Mouse (Mus musculus) heart, embryonic 11.5 days (tissue): ENCODE data around the gene Nxpe4. TPM values are rescaled to one million over a fixed set of nuclear protein-coding genes. Genes with fewer than 3 reads are reported as not detected.

ENCODE experiments used
- ATAC-seq: fragments of 200-750 bp; cut with Nextera tagmentation; replicated peaks from 2 replicates; pipeline ENCODE4 v1.8.0; 2017; ENCODE audit warnings: moderate library complexity; ENCODE audit not compliant: insufficient number of reproducible peaks, low FRiP score, low TSS enrichment
- H3K27ac ChIP-seq: fragments of 300-500 bp; sonication (generic); 2 replicates; pipeline ENCODE4 v1.5.1; 2014; ENCODE audit warnings: mild to moderate bottlenecking, low read depth, low read length
- H3K27me3 ChIP-seq: fragments of 300-500 bp; sonication (generic); 2 replicates; pipeline ENCODE4 v1.6.1; 2014; ENCODE audit warnings: mild to moderate bottlenecking, low read length, mixed read lengths; ENCODE audit not compliant: control insufficient read depth, insufficient read depth
- H3K36me3 ChIP-seq: fragments of 300-500 bp; sonication (generic); 2 replicates; pipeline ENCODE4 v1.6.1; 2014; ENCODE audit warnings: mild to moderate bottlenecking, low read length, moderate library complexity, mixed read lengths; ENCODE audit not compliant: control insufficient read depth, insufficient read depth
- H3K4me1 ChIP-seq: fragments of 300-500 bp; sonication (generic); 2 replicates; pipeline ENCODE4 v1.6.1; 2014; ENCODE audit warnings: low read length; ENCODE audit not compliant: control insufficient read depth, insufficient read depth
- H3K4me2 ChIP-seq: fragments of 300-500 bp; sonication (generic); 2 replicates; pipeline ENCODE4 v1.6.1; 2014; ENCODE audit warnings: mild to moderate bottlenecking, moderate library complexity
- H3K4me3 ChIP-seq: fragments of 300-500 bp; sonication (generic); 2 replicates; pipeline ENCODE4 v1.5.1; 2014; ENCODE audit warnings: low read depth, low read length
- H3K9ac ChIP-seq: fragments of 300-500 bp; sonication (generic); 2 replicates; pipeline ENCODE4 v1.6.1; 2014; ENCODE audit warnings: mild to moderate bottlenecking, low read depth, low read length, moderate library complexity
- H3K9me3 ChIP-seq: fragments of 300-500 bp; sonication (generic); replicated peaks from 2 replicates; pipeline ENCODE4 v1.6.1; 2016; ENCODE audit warnings: low read length; ENCODE audit not compliant: control insufficient read depth
- WGBS: fragments of 180-500 bp; shearing (Covaris S2); extraction: QIAGEN DNeasy Blood & Tissue Kit; methylation state at CpG from one replicate; pipeline ENCODE4 v1.1.7; 2014; ENCODE audit not compliant: insufficient replicate concordance; 5-methylcytosine and 5-hydroxymethylcytosine counted together
- polyA plus RNA-seq: library from polyadenylated mRNA; unstranded; fragments of >200 nt; fragmentation: Nextera tagmentation; extraction: Ambion mirVana; gene quantifications from 2 replicates; pipeline ENCODE4 v1.2.1, GENCODE M21; 2014

Gene Nxpe4
- polyA plus RNA-seq, 1 experiment from 2014 or later: 2.6 TPM

DNA sequence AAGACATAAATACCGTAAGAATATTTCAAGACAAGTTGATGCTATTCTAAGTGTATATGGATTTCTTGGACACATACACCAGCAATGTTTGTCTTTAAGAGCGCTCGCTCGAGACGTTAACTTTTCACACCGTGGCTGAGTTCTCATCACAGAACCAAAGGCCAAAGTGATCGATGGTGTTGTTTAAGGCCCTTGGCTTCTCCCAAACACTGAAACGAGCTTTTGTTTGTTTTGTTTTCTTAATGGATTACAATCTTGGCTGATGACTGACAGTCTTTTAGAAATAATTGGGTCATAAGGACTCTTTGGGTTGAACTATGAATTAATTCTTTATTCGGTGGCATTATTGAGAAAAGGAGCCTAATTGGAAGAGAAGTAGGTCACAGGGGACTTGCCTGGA is 183.6 kb downstream of the Nxpe4 start:
- Histone ChIP-seq H3K9ac (no peak overlapping the region), H3K4me1 (no peaks in the 10 kb centered on the region), H3K9me3 (no peaks in the 10 kb centered on the region), H3K36me3 (no peaks in the 10 kb centered on the region), H3K27me3 (no peaks in the 10 kb centered on the region), H3K4me3 (no peak overlapping the region), H3K27ac (no peak overlapping the region), H3K4me2 (no peak overlapping the region)
- no peak for ATAC-seq
- WGBS: 71% methylated on average over 9 of the region's 9 CpGs

DNA sequence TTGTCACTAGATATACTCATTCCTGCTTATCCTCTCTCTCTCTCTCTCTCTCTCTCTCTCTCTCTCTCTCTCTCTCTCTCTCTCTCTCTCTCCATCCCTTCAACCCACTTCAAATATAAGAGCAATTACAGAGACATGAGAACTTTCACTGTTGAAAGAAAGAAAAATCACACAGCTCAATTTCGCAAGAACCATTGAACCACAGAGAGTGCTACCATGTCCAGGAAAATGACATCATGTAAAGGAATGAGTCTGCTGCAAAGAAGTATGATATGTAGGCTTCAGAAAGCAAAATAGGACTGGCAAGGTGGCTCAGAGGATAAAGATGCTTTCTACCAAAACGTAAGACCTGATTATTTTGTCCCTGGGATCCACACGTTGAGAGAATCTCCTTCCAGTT is 184.0 kb downstream of the Nxpe4 start:
- H3K4me2 ChIP-seq: no peak overlapping the region

DNA sequence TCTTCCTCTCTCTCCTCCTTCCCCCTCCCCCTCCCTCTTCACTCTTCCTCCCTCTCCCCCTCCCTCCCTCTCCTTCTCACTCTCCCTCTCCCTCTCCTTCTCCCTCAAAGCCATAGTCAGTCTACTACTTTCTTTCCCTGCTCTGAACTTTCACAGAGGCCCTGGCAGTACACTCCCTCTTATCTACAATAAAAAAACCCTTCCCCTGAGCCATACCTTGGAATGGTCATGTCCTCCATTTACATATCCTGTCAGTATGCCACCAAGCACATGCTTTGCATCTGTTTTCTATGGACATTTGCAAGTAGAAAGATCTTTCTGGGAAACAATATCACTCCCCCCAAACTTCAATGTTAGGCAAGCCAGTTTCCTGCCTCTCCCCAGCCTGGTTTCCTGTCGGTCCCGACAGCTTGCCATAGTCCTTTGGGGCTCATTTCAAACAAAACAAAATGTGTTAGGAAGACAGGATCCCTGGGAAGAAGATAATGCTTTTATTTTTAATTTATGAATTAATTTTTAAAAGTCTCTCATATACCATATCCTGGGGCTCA is 191.4 kb downstream of the Nxpe4 start, which contains the start of gene Nxpe2:
Gene Nxpe2, minus strand, starts transcription at position 307 of the 551 bp plus-strand sequence.
- peak within 1 kb of the TSS; percentile 50; the same call in 1 of the 2 replicates for H3K27ac ChIP-seq
- 45% methylated on average over 2 of the region's 2 CpGs for WGBS
- H3K27me3 ChIP-seq: no peaks in the 10 kb centered on the region

More for the DNA sequence above, 184.0 kb downstream of the Nxpe4 start:
- no peak overlapping the region for H3K9ac ChIP-seq
- 79% methylated on average over 3 of the region's 3 CpGs for WGBS
- H3K9me3 ChIP-seq: no peaks in the 10 kb centered on the region
- H3K4me3 ChIP-seq: no peak overlapping the region
- H3K4me1 ChIP-seq: no peaks in the 10 kb centered on the region
- H3K36me3 ChIP-seq: no peaks in the 10 kb centered on the region
- no peak for ATAC-seq
- H3K27me3 ChIP-seq: no peaks in the 10 kb centered on the region
- H3K27ac ChIP-seq: no peak overlapping the region

DNA sequence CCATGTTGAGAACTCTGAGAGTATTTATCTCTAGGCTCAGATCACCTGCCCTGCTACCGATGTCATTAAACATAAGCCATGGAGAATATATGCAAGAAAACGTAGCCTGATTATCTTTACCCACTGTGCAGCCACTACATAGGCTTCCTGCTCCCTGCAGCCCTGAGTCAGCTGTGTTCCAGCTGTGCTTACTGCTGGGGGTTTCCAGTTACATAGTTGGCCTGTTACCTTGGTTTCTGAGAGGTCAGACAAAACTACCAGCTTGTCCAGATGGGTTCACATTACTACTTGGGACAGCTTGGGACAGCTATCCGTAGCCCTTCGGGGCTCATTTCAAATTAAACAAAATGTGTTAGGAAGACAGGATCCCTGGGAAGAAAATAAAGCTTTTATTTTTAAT is 192.3 kb downstream of the Nxpe4 start:
- no peaks in the 10 kb centered on the region for H3K9me3 ChIP-seq
- ATAC-seq: no peak
- no peaks in the 10 kb centered on the region for H3K4me1 ChIP-seq
- no peak overlapping the region for H3K27ac ChIP-seq
- no peaks in the 10 kb centered on the region for H3K36me3 ChIP-seq
- WGBS: 73% methylated on average over 4 of the region's 4 CpGs
- no peak overlapping the region for H3K9ac ChIP-seq
- no peak overlapping the region for H3K4me3 ChIP-seq
- no peak overlapping the region for H3K4me2 ChIP-seq
- no peaks in the 10 kb centered on the region for H3K27me3 ChIP-seq

More for the DNA sequence above, 191.4 kb downstream of the Nxpe4 start, which contains the start of gene Nxpe2:
- no peak within 1 kb of the TSS for H3K9ac ChIP-seq
- ATAC-seq: no peak
- no peaks in the 10 kb centered on the region for H3K9me3 ChIP-seq
- H3K4me3 ChIP-seq: no peak within 1 kb of the TSS
- no peak within 1 kb of the TSS for H3K4me2 ChIP-seq
- no peaks in the 10 kb centered on the region for H3K36me3 ChIP-seq
- H3K4me1 ChIP-seq: no peaks in the 10 kb centered on the region

DNA sequence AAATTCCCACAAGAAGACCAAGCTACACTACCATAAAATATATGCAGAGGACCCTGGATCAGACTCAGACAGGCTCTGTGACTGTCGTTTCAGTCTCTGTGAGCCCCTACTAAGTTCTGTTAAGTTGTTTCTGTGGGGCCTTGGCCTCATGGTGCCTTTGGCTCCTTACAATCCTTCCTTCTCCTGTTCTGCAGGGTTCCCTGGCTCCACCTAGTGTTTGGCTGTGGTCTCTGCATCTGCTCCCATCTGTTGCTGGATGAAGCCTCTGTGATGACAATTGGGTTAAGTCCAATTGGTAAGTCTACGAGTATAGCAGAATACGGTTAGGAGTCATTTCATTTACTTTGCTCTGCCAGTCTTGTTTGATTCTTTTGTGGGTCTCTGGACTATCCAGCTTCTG is 193.0 kb downstream of the Nxpe4 start:
- H3K27ac ChIP-seq: no peak overlapping the region
- WGBS: 41% methylated on average over 3 of the region's 3 CpGs
- no peaks in the 10 kb centered on the region for H3K4me1 ChIP-seq
- H3K4me3 ChIP-seq: no peak overlapping the region
- H3K36me3 ChIP-seq: no peaks in the 10 kb centered on the region
- H3K9me3 ChIP-seq: no peaks in the 10 kb centered on the region
- no peaks in the 10 kb centered on the region for H3K27me3 ChIP-seq
- no peak for ATAC-seq
- no peak overlapping the region for H3K4me2 ChIP-seq
- no peak overlapping the region for H3K9ac ChIP-seq

DNA sequence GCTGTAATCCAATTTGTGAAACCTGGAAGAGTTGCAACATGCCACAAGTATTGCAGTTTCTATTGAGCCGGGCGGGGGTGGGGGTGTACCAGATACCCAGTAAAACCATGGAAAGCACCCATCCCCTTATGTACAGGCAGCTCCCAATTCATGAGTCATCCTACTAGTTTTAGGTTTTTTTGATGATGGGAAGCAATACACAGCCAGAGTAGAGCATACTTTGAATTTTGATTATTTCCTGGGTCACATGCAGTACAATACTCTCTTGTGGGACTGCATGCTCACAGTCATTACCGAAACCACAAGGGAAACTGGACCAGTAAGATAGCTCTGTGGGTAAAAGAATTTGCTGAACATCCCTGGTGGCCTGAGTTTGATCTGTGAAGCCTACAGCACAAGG is 195.3 kb downstream of the Nxpe4 start:
- 88% methylated on average over 3 of the region's 3 CpGs for WGBS
- Histone ChIP-seq H3K27ac (no peak overlapping the region), H3K9ac (no peak overlapping the region), H3K4me2 (no peak overlapping the region), H3K9me3 (no peaks in the 10 kb centered on the region), H3K4me1 (peaks cover 3% of the 10 kb centered on the region; the same call in 1 of the 2 replicates), H3K27me3 (no peaks in the 10 kb centered on the region), H3K4me3 (no peak overlapping the region), H3K36me3 (no peaks in the 10 kb centered on the region)
- no peak for ATAC-seq

DNA sequence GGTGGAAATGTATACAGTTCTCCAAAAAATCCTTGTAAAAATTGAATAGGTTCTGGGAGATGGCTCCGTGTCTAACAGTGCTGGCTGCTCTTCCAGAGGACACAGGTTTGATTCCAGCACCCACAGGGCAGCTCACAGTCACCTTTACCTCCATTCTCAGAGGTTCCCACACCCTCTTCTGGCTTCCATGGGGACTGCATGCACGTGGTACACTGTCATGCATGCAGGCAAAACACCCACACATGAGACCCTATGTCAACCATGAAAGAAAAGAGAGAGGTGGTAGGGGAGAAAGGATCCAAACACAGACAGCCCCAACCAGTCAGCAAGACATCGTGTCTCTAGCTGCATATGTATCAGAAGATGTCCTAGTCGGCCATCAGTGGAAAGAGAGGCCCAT is 199.0 kb downstream of the Nxpe4 start:
- no peak overlapping the region for H3K4me2 ChIP-seq
- no peaks in the 10 kb centered on the region for H3K36me3 ChIP-seq
- 71% methylated on average over 4 of the region's 4 CpGs for WGBS
- H3K27ac ChIP-seq: no peak overlapping the region
- no peaks in the 10 kb centered on the region for H3K9me3 ChIP-seq
- H3K27me3 ChIP-seq: no peaks in the 10 kb centered on the region
- H3K9ac ChIP-seq: no peak overlapping the region
- H3K4me1 ChIP-seq: peaks cover 3% of the 10 kb centered on the region; the same call in 1 of the 2 replicates
- H3K4me3 ChIP-seq: no peak overlapping the region
- no peak for ATAC-seq

DNA sequence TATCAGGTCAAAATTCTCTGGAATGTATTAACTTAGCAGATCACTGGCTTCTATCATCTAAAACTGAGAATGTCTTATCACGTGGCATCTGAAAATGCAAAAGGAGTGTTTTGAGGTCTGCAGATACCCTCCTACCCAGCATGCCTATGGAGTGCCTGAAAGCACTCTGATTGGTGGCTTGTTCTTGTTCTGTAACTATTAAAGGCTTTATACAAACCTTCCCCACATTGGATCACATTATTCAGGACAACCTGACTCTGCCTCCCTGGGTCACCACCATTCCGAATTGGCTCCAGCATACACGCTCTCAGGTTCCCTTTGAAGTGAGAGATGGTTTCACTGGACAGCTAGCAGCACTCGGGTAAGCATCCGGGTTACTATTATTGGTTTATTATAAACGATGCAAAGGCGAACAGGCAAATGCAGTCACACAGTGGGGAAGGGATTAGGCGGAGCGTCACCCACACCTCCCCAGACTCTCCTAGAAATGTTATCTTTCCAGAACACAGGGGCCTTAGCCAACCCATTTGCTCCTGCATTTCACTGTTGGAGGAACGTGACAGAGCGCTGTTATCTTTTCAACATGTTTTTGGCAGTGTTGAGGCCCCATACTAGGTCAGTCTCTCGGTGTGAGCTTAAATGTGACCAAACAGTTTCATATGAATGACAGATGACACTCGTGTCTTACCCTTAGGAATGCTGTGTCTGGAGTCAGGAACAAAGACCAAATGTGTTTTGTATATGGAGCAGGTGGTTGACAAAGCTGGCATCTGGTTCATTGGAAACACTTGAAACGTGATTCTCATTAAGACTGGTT is 200.2 kb downstream of the Nxpe4 start:
- peak overlapping the region; percentile 45 for H3K4me2 ChIP-seq
- WGBS: 35% methylated on average over 14 of the region's 14 CpGs
- no peaks in the 10 kb centered on the region for H3K27me3 ChIP-seq
- H3K27ac ChIP-seq: peak overlapping the region; percentile 89
- H3K4me1 ChIP-seq: peaks cover 3% of the 10 kb centered on the region; the same call in 1 of the 2 replicates
- no peaks in the 10 kb centered on the region for H3K36me3 ChIP-seq
- no peak overlapping the region for H3K4me3 ChIP-seq
- peak; percentile 90 for ATAC-seq
- peak overlapping the region; percentile 40; the same call in 1 of the 2 replicates for H3K9ac ChIP-seq
- no peaks in the 10 kb centered on the region for H3K9me3 ChIP-seq
